Mouse (Mus musculus) stomach, postnatal 0 days (tissue): ENCODE measurements at regions not wholly inside any gene's neighbourhood (a gene's known extent, or its start where the extent isn't known, plus 50 kb on each side); places are given as distances from the start of the nearest gene placed in this dataset.

Experiments
- ATAC-seq: fragments of 200-750 bp; cut with Nextera tagmentation; 2 replicates; pipeline ENCODE4 v1.8.0; 2017; ENCODE audit not compliant: low FRiP score, low TSS enrichment
- DNase-seq: peaks from one replicate; pipeline ENCODE4 v3.0.0-alpha.2; 2016; ENCODE audit warnings: low spot score
- H3K27ac ChIP-seq: fragments of 300-500 bp; sonication (generic); replicated peaks from 2 replicates; pipeline ENCODE4 v1.5.1; 2014; ENCODE audit warnings: mild to moderate bottlenecking, control low read depth
- H3K27me3 ChIP-seq: fragments of 300-500 bp; sonication (generic); 2 replicates; pipeline ENCODE4 v1.6.1; 2014; ENCODE audit warnings: low read length; ENCODE audit not compliant: control insufficient read depth, insufficient read depth
- H3K36me3 ChIP-seq: fragments of 300-500 bp; sonication (generic); 2 replicates; pipeline ENCODE4 v1.6.1; 2014; ENCODE audit warnings: low read length, mixed read lengths; ENCODE audit not compliant: control insufficient read depth, insufficient read depth
- H3K4me1 ChIP-seq: fragments of 300-500 bp; sonication (generic); replicated peaks from 2 replicates; pipeline ENCODE4 v1.6.1; 2014; ENCODE audit warnings: antibody characterized with exemption; ENCODE audit not compliant: control insufficient read depth, insufficient read depth
- H3K4me2 ChIP-seq: fragments of 300-500 bp; sonication (generic); replicated peaks from 2 replicates; pipeline ENCODE4 v1.6.1; 2014; ENCODE audit warnings: low read depth, mild to moderate bottlenecking, control low read depth, moderate library complexity
- H3K4me3 ChIP-seq: fragments of 300-500 bp; sonication (generic); 2 replicates; pipeline ENCODE4 v1.5.1; 2014; ENCODE audit warnings: low read depth, low read length, control low read depth
- H3K9ac ChIP-seq: fragments of 300-500 bp; sonication (generic); 2 replicates; pipeline ENCODE4 v1.6.1; 2014; ENCODE audit warnings: mild to moderate bottlenecking, low read length, control low read depth, mixed read lengths
- H3K9me3 ChIP-seq: fragments of 300-500 bp; sonication (generic); 2 replicates; pipeline ENCODE4 v1.6.1; 2016; ENCODE audit warnings: low read length; ENCODE audit not compliant: control insufficient read depth
- CTCF ChIP-seq: IDR thresholded peaks from 2 replicates; pipeline ENCODE4 v1.5.1; 2016; ENCODE audit warnings: antibody characterized with exemption, low read depth, mild to moderate bottlenecking, moderate library complexity
- EP300 ChIP-seq: optimal IDR thresholded peaks from 2 replicates; pipeline ENCODE3; 2016; ENCODE audit warnings: antibody characterized with exemption
- WGBS: fragments of 180-500 bp; shearing (Covaris S2); extraction: QIAGEN DNeasy Blood & Tissue Kit; methylation state at CpG from one replicate; pipeline ENCODE4 v1.1.7; 2014; 5-methylcytosine and 5-hydroxymethylcytosine counted together

DNA sequence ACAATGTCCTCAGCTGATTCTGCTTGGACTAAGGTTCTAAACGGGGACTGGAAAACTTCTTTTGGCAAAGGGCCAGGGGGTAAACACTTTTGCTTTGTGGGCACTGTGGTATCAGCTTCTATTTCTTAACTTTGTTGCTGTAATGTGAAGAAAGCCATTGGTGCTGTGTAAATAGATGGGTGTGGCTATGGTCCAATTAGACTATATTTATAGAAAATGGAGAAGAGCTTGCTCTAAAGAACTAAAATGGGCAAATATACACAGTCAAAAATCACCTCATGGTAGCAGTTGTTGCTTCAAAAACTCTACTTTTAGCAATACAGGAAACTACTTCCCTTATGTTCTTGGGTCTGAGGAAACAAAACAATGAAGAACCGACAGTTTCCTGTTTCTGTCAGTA, 84.1 kb downstream of the Tnfaip3 start:
- no peaks in the 10 kb centered on the region for H3K4me1 ChIP-seq
- no peak for TF ChIP-seq EP300
- no peak for TF ChIP-seq CTCF

GRCm38 (mm10) chr10:18941447-18941846, 74.0 kb downstream of the Tnfaip3 start:
- 56% methylated on average over 4 of the region's 4 CpGs for WGBS
- H3K4me1 ChIP-seq: no peaks in the 10 kb centered on the region
- no peaks in the 10 kb centered on the region for H3K9me3 ChIP-seq
- no peak overlapping the region for H3K4me2 ChIP-seq
- H3K9ac ChIP-seq: no peak overlapping the region
- H3K27me3 ChIP-seq: no peaks in the 10 kb centered on the region
- H3K4me3 ChIP-seq: no peak overlapping the region
- ATAC-seq: no peak
- DNase-seq: no peak
- no peak overlapping the region for H3K27ac ChIP-seq
- no peaks in the 10 kb centered on the region for H3K36me3 ChIP-seq
- TF ChIP-seq CTCF: no peak
- no peak for TF ChIP-seq EP300

More for the DNA sequence above, 84.1 kb downstream of the Tnfaip3 start:
- DNase-seq (peak; percentile 24), ATAC-seq (peak; percentile 26; the same call in 1 of the 2 replicates)
- Histone ChIP-seq H3K36me3 (no peaks in the 10 kb centered on the region), H3K9me3 (no peaks in the 10 kb centered on the region), H3K9ac (no peak overlapping the region), H3K27me3 (no peaks in the 10 kb centered on the region), H3K27ac (no peak overlapping the region), H3K4me2 (no peak overlapping the region), H3K4me3 (no peak overlapping the region)
- WGBS: 27% methylated on average over 2 of the region's 2 CpGs

DNA sequence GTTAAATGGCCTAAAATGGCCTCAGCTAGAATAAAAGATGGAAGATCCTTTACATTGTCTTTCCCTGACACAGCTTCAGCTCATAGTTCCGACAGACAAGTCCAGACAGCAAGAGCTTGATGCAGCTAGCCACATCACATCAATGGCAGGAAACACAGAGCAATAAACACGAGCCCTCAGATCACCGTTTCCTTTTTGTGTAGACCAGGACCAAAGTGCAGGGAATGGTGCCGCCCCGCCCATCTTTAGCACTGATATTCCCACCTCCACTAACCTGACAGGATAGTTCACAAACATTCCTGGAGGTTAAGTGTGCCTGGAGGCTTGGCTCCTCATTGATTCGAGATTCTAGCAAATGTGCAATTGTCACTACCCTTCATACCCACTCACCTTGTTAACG, 73.5 kb downstream of the Tnfaip3 start:
- TF ChIP-seq EP300: no peak
- no peak for TF ChIP-seq CTCF
- DNase-seq: no peak

DNA sequence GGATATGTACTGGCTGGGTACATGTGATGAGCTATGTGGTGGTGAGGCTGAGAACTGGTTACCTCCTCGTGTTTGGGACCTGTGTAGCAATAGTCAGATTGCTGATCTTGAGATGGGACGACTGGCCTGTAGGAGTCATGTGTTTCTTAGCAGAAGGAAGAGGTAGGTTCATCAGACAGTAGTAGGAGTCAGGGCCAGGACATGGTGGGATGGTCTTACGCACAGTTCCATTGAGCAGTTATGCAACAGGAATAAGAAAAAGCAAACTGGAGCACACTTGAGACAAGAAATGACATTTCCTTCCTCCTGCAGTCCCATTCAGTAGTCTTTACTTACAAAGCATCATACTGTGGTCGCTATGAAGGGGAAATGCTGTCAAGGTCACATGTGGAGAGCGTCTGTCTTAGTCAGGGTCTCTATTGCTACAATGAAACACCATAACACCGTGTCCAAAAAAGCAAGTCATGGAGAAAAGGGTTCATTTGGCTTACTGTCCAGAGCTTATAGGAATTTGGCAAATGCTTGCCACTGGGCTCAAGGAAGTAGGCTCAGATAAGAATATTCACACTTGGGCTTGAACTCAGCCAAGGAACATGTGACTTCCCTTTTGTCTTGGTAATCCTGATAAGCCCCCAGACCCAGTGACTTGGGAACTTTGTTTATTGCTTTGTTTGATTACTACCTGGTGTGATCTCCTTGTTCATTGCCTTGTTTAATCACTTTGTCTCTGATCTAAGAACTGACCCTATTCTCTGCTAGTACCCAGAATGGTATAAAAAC, 72.0 kb downstream of the Tnfaip3 start:
- DNase-seq: no peak
- H3K27ac ChIP-seq: no peak overlapping the region
- H3K9me3 ChIP-seq: no peaks in the 10 kb centered on the region
- H3K4me3 ChIP-seq: no peak overlapping the region
- 70% methylated on average over 6 of the region's 6 CpGs for WGBS
- TF ChIP-seq CTCF: no peak
- no peak for TF ChIP-seq EP300
- no peaks in the 10 kb centered on the region for H3K4me1 ChIP-seq
- no peaks in the 10 kb centered on the region for H3K27me3 ChIP-seq
- no peak for ATAC-seq
- no peak overlapping the region for H3K9ac ChIP-seq
- H3K36me3 ChIP-seq: no peaks in the 10 kb centered on the region
- no peak overlapping the region for H3K4me2 ChIP-seq

More for the DNA sequence above, 73.5 kb downstream of the Tnfaip3 start:
- Histone ChIP-seq H3K9me3 (no peaks in the 10 kb centered on the region), H3K27ac (no peak overlapping the region), H3K36me3 (no peaks in the 10 kb centered on the region), H3K4me3 (no peak overlapping the region), H3K4me2 (no peak overlapping the region), H3K27me3 (no peaks in the 10 kb centered on the region), H3K9ac (no peak overlapping the region), H3K4me1 (no peaks in the 10 kb centered on the region)
- 58% methylated on average over 7 of the region's 7 CpGs for WGBS
- ATAC-seq: no peak

GRCm38 (mm10) chr10:18946727-18947126, 68.7 kb downstream of the Tnfaip3 start:
- H3K9ac ChIP-seq: no peak overlapping the region
- no peak for ATAC-seq
- no peak overlapping the region for H3K4me3 ChIP-seq
- TF ChIP-seq EP300 (no peak), CTCF (no peak)
- no peak overlapping the region for H3K27ac ChIP-seq
- H3K27me3 ChIP-seq: no peaks in the 10 kb centered on the region
- no peaks in the 10 kb centered on the region for H3K4me1 ChIP-seq
- no peak for DNase-seq
- H3K4me2 ChIP-seq: no peak overlapping the region
- H3K36me3 ChIP-seq: no peaks in the 10 kb centered on the region
- H3K9me3 ChIP-seq: no peaks in the 10 kb centered on the region
